Mouse (Mus musculus): ENCODE data around the gene Idh2. TPM values are rescaled to one million over a fixed set of nuclear protein-coding genes. Genes with fewer than 3 reads are reported as not detected.
"Not testable (repeated sequence)": the region's sequence is repeated elsewhere in the genome, so short reads cannot be mapped to it uniquely, and the experiment has no call there.

The Idh2 gene
- total RNA-seq, 2 experiments from 2014 or later = 51.5 to 63.4 TPM

DNA sequence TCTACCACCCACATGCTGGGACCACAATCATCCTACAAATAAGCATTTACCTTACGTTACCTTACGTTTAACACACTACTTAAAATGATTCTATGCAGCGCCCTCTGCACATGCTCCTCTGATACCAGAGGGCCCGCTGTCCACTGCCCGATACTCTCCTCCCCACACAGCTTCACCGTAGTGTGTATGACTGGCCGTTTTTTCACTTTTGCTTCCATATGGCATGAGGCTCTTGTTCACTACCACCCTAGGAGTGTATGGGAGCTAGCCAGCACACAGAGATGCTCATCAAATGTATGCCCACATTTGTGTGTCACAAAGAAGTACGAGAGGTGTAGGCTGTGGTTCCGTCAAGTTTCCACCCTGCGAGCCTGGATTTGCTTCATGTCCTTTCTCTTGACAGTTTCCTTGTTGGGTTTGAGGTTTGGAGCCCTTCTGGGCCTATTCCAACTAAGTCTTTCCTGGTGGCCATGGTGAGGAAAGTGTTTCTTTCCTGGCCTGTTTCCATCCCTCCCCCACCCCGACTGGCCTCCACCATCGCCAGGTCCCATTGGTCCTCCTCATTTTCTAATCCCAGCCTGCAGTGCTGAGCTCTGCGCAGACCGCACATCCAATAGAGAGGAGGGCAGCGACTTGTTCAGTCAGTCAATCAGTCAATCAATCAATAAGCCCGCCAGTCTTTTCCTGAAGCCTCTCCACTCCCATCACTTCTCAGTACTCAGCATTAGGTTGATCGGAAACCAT is 52.9 kb downstream of the Idh2 start:
- DNase-seq (ENCODE audit: low spot score in 2 of 2) = no peak

DNA sequence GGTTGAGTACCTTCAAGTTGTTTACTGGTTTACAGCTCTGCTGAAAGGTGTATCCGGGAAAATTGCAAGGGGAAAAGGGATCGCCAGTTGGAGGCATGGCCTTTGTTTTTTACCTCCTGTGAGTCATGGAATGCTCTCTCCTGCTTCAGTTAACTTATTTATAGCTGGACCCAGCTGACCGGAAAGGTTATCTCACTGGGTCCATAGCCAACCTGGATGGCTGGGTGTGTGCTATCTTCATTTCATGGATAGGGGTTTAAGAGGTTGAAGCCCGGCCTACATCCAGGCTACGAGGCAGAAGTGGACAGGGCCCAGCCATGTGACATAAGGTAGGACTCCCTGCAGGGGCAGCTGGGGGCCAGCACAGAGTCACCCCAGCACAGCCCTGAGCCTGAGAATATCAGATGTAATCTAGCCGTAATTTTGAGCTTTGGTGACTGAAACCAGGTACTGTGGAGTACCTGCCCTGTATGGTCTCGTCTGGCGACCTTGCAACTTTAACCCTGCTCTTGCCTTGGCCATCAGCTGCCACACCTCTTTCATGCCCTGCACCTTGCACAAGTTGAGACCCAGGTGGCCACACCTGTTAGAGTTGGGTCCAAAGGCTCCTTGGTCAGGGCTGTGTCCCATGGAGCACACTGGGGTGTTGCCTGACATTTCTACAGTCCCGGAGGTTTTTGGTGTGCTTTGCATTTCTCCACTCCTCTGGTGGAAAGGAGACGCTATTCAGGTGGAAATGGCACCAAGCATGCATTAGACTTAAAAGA is 55.0 kb downstream of the Idh2 start:
- no peak for DNase-seq (ENCODE audit: low spot score in 2 of 2)

DNA sequence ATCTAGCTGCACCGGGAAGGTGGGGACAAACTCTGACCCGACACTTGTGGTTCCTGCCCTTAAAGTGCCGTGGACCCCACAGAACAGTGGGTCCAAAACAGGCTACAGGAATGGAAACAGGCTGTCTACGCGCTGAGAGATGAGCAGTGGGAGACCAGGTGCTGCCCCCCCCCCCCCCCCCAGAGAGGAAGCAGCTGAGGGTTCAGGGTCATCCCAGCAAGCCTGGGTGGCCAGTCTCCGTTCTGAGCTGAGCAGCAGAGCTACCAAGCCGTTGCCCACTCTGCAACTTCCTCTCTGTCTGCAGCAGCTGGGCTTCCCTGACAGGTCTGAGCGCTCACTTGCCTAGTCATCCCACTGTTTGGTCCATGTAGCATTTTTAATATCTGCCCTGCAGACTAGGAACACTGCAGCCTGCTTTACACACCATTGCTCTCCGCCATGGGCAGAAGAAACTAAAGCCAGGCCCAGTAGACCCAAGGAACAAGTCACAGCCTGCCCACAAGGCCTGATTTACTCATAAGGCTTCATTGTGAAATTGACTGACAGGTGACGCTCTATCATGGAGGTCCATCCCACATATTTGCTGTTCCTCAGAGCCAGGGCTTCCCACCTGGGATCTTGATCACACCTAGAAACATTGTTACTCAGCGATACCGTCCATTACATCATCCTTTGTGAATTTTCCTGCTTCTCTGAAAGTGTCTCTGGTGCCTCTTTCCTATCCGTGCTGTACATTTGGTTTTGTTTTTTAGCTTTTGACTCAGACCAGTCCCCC is 55.9 kb downstream of the Idh2 start:
- DNase-seq (ENCODE audit: low spot score in 2 of 2) = no peak

DNA sequence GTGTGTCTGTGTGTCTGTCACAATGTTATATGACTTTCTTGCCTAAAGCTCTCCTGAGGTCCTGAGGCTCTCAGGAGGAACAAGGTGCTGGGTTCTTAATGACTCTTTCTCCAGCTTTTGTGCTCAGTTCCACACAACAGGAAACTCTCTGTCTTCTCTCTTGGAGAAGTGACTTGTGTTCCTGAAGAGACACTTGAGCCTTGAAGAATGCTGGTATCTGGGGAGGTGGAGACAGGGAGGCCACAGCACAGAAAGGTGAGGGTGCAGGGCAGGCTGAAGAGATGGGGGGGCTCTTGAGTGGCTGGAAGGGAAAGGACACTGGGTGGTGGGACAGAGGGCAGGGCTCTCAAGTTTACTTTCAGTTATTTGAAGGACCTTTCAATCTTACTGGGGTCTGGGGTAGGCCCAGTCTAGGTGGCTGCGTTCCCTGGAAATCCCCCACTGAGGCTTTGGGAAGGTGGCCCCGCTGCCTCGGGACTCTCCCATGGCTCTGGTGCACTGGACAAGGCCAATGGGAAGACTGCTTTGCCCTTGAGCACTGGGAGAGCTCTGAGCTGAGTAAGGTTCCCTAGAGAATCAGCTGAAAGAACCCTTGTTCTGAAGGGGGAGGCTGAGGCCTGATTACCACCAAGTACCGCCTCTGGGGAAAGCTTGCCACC is 56.7 kb downstream of the Idh2 start:
- DNase-seq (ENCODE audit: low spot score in 2 of 2) = no peak

DNA sequence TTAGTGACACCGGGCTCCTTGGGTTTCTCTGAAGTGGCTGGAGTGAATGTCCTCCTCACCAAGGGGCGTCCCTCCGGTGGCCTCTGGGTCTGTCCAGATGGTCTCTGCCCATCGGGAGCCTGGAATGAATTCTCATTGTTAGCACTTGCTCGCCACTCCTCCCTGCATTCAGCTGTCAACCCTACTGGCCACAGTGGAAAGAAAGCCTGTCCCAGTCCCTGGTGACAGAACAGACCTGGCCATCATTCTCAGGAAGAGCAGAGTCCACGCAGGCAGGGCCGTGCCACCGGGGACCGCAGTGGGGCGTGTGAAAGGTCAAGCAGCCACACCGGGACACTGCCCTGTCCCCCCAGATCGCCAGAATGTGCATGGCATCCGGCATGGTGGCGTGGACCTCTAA is 57.4 kb downstream of the Idh2 start:
- DNase-seq (ENCODE audit: low spot score in 2 of 2) = no peak

DNA sequence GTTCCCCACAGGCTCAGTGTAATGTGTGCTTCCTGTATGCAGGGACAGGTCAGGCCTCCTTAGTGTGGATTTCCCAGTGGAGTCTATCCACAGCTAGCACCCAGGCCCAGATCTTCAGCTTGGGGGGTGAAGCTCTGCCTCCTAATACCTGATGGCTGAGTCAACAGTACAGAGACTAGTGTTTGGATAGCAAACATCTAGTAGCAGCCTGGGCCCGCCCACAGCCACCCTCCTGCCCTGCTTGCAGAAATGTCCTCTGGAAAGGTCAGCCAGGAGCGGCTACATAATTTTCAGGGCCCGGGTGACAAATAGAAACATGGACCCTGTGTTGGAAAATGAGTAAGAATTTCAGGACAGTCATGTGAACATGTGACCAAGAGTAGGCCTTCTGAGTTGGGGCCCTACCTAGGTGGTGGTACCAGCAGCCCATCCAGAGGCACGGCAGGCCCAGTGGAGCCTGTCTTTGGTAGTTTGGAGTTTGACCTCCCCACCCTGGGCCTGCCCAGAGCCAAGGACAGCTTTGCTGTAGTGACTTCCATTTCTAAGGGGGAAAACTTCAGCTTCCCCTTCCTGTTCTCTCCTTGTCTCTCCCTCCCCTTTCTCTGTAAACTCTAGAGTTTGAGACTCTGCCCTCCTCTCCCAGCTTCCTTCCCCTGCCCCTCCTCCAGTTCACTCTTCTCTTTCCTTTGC is 58.0 kb downstream of the Idh2 start:
- DNase-seq (ENCODE audit: low spot score in 2 of 2) = no peak

DNA sequence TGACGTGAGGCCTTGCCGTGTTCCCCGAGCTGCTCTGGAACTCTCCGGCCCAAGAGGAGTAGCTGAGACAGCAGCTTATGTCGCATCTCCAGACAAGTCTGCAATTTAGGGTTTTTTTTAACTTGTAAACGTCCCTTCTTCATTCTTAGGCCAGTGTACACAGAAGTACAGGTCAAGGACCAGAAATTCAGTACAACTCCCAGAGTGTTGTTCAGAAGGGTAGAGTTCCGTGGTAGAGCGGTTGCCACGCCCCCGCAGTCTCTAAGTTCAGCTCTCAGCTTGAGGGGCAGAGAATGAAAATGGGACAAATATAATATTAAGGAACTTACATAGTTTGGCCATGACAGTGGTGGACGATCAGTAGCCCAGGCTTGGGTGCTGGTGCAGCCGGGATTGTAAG is 59.4 kb downstream of the Idh2 start:
- no peak for DNase-seq (ENCODE audit: low spot score in 2 of 2)

DNA sequence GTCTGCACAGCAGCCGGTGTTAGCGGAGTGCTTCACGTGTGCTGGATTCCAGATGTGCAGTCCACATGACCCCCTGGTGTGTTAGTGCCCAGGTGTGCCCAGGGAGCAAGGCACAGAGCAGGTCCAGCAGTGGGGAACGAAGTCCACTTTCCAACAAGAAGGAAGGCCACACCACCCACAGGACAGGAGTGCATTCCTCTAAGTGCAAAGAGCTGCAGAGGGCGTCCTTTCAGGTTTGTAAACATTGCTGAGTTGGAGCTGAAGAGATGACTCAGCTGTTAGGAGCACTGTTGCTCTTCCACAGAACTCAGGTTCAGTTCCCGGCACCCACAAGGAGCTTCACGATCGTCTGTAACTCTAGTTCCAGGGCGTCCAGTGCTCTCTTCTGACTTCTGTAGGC is 62.0 kb downstream of the Idh2 start:
- DNase-seq (ENCODE audit: low spot score in 2 of 2) = no peak

DNA sequence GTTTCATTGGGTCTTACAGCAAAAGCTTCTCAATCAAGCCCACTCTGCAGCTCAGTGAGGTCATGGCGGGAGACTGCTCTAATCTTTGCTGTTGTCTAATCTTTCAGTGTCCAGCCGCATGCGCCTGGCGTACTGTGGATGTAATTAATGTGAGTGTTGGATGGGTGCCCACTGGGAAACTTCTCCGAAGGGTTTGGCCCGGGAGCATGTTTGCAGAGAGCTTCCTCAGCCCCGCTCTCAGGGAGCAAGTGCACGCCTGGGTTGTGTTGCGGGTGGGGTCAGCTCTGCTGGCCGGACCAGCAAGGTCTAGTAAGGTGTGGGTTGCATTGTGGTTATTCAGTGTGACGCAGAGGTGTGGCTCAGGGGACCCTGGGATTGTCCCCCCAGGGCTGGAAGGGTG is 62.9 kb downstream of the Idh2 start:
- no peak for DNase-seq (ENCODE audit: low spot score in 2 of 2)

DNA sequence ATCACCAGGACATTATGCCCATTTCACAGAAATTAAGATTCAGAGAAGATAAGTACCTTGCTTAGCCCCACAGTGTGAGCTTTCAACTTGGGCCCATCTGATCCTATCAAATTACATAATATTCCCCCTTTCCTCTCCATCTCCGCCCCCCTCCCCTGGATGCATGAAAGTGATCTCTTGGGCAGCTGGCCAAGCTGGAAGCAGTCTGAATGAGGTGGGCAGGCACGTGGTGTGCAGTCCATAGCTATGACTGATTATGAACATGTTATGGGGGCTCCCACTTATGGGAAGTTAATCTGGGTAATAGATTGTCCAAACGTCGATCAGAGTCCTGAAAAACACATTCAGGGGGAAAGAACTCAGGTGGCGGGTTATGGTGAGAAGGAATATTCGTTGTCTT is 63.4 kb downstream of the Idh2 start:
- DNase-seq (ENCODE audit: low spot score in 2 of 2) = no peak

DNA sequence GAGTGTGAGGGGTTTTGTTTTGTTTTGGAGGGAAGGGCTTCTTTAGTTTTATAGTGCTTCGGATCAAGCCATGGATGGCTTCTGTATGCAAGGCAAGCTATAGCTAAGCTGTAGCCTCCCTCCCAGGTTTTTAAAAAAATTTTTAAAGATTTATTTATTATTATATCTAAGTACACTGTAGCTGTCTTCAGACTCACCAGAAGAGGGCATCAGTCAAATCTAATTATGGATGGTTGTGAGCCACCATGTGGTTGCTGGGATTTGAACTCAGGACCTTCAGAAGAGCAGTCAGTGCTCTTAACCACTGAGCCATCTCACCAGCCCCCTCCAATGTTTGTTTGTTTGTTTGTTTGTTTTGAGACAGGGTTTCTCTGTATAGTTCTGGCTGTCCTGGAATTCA is 64.8 kb downstream of the Idh2 start:
- not testable (repeated sequence) for DNase-seq (ENCODE audit: low spot score in 2 of 2)

DNA sequence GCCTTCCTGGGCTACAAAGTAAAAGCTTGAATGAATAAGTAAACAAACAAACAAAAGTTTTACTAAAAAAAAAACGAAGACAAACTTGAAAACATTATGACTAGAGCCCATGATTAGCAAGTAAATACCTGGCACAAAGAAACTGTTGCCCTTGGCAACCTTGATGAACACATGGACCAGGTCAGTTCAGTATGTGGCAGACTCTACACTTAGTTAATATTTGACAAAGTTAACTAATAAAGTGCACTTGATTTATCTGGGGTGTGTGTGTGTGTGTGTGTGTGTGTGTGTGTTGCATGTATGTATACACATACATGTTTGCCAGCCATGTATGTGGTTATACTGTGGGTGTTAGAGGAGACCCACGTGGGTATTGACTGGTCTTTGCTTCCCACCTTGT is 65.4 kb downstream of the Idh2 start:
- DNase-seq (ENCODE audit: low spot score in 2 of 2) = no peak

DNA sequence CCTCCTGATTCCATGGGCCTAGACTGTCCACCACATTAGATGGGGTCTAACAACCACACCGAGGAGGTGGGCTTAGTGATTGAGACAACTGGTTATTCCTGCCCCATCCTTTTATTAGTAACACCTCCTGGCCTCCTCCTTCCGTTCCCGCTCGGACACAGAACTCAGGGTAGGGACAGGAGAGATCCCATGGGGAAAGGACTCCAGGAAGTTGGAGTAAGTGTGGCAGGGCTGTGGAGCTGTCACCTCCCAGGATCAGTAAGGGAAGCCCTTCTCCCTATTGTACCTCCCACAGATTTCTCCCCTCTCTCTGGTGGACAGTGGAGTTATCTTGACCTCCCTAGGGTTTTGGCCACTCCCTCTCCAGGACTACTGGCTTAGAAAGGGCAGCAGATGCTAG is 68.2 kb downstream of the Idh2 start:
- DNase-seq (ENCODE audit: low spot score in 2 of 2) = no peak

Other genes starting within 250 kb of the Idh2 start
- gene Ap3s2, start 194.7 kb downstream of the Idh2 start, total RNA-seq (2021) = 10 to 100 TPM; 36.3 to 47.4 TPM
- gene Arpin, start 180.0 kb downstream of the Idh2 start, total RNA-seq (2021) = 10 to 100 TPM; 13.5 TPM
- gene Zfp710, start 90.6 kb downstream of the Idh2 start, total RNA-seq (2021) = 10 to 100 TPM; 19.4 to 22.1 TPM
- gene Sema4b, start 71.4 kb upstream of the Idh2 start, total RNA-seq (2021) = 10 to 100 TPM; 17.7 to 18.0 TPM
- gene Cib1, start 117.4 kb upstream of the Idh2 start, total RNA-seq (2021) = 10 to 100 TPM; 20.4 to 24.3 TPM
- gene Gdpgp1, start 117.5 kb upstream of the Idh2 start, total RNA-seq (2021) = 1 to 10 TPM; 5.3 to 6.4 TPM
- gene Ttll13, start 131.0 kb upstream of the Idh2 start, total RNA-seq (2021) = 1 to 10 TPM; 1.9 to 3.0 TPM
- gene Ngrn, start 145.8 kb upstream of the Idh2 start, total RNA-seq (2021) = 10 to 100 TPM; 41.8 to 47.0 TPM
- 10 to 100 TPM; 18.8 to 21.6 TPM for gene Vps33b, start 154.3 kb upstream of the Idh2 start, total RNA-seq (2021)
- under 1 TPM; 0.75 to 0.93 TPM for gene Prc1, start 179.1 kb upstream of the Idh2 start, total RNA-seq (2021)
- 10 to 100 TPM; 13.1 to 14.5 TPM for gene Rccd1, start 209.1 kb upstream of the Idh2 start, total RNA-seq (2021)
- gene Unc45a, start 225.6 kb upstream of the Idh2 start, total RNA-seq (2021) = 10 to 100 TPM; 38.0 to 40.4 TPM
- gene Hddc3, start 227.7 kb upstream of the Idh2 start, total RNA-seq (2021) = 10 to 100 TPM; 49.7 to 54.5 TPM

Measured in left cerebral cortex, adult 18-20 months (tissue).